In genomic region chr16:8777202-8777601, GRCm38 (mm10) we compare ENCODE assay signal across 19 mouse cellular contexts.
"Had no signal": no experiment of that assay in that cellular context is flagged by ENCODE, and none has a peak within 500 bp of the region (broad histone marks: within the 10 kb centered on the region; RNA-seq: fewer than 3 reads in every experiment).

No protein-coding gene starts in this region.

- H3K27me3 ChIP-seq: lung, embryonic 15.5 days; midbrain, embryonic 12.5 days; neural tube, embryonic 13.5 days; neural tube, embryonic 15.5 days; stomach, embryonic 15.5 days had no signal

- H3K9ac ChIP-seq: liver, postnatal 0 days; lung, embryonic 15.5 days; midbrain, embryonic 12.5 days; neural tube, embryonic 13.5 days; neural tube, embryonic 15.5 days; stomach, embryonic 15.5 days had no signal

- H3K36me3 ChIP-seq: lung, embryonic 15.5 days; midbrain, embryonic 10.5 days; midbrain, embryonic 12.5 days; neural tube, embryonic 13.5 days; neural tube, embryonic 15.5 days; stomach, embryonic 15.5 days had no signal

- DNase-seq: liver, postnatal 0 days; lung, adult 2 months; lung, postnatal 14 days; lung, postnatal 36 days; midbrain, embryonic 14.5 days; right cerebral cortex, postnatal 14 days; thymus, adult 2 months; thymus, postnatal 25 days; thymus, postnatal 4 days had no signal

- H3K4me1 ChIP-seq: lung, embryonic 15.5 days; midbrain, embryonic 10.5 days; midbrain, embryonic 12.5 days; neural tube, embryonic 13.5 days; neural tube, embryonic 15.5 days had no signal

- H3K4me3 ChIP-seq: lung, embryonic 15.5 days; megakaryocyte, embryonic 14.5 days; midbrain, embryonic 10.5 days; midbrain, embryonic 12.5 days; myocyte; neural tube, embryonic 13.5 days; neural tube, embryonic 15.5 days; stomach, embryonic 15.5 days had no signal

- H3K27ac ChIP-seq: lung, embryonic 15.5 days; macrophage; midbrain, embryonic 10.5 days; midbrain, embryonic 12.5 days; neural tube, embryonic 13.5 days; neural tube, embryonic 15.5 days; stomach, embryonic 15.5 days; stomach, postnatal 0 days had no signal

- H3K9me3 ChIP-seq: lung, embryonic 15.5 days; megakaryocyte, embryonic 14.5 days; midbrain, embryonic 10.5 days; midbrain, embryonic 12.5 days; neural tube, embryonic 13.5 days; neural tube, embryonic 15.5 days; stomach, embryonic 15.5 days had no signal
